Mouse (Mus musculus): ENCODE measurements around the gene Art5.

Art5 gene

DNA sequence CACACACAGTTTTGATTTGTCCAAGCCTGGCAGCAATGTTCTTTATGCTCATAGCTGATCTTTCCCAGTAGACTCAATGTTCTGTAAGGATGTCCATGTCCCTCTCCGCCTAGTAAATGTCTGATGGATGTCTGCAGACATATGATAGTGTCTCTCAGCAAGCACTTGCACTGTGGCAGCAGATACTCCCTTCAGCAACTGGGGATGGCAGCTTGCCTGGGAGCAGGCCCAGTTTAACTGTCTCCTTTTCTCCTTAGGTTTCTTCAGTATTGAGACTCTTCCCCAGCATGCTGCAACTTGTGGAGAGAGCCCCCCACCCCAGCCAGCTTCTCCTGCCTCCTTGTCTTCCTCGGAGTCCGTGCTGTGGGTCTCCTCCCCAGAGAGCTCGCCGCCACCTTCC, 27.5 kb downstream of the Art5 start:
- DNase-seq (ENCODE audit: low spot score in 2 of 2), result no peak

DNA sequence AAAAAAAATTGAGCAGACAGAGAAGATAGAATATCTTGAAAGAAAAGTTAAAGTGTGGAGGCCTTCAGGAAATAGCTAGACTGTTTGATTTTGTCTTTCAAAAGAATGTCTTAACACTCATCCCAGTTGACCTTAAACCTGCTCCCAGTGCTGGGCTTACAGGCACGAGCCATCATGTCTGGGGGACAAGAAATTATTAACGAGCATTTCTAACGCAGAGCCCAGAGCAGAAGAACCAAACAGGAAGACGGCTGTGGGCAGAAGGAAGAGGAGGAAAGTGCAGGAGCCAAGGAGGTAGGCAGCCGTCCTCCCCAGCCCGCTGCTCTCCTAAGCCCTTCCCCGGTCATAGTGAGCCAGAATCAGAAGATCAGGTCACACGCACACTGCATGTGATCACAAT, 29.0 kb downstream of the Art5 start:
- no peak for DNase-seq (ENCODE audit: low spot score in 2 of 2)

- DNase-seq (ENCODE audit: low spot score in 2 of 2), result peak in 1 of 2 experiments; percentile 27
Observed at GRCm38 (mm10) chr7:102078517-102078916, 30.8 kb downstream of the Art5 start.

DNA sequence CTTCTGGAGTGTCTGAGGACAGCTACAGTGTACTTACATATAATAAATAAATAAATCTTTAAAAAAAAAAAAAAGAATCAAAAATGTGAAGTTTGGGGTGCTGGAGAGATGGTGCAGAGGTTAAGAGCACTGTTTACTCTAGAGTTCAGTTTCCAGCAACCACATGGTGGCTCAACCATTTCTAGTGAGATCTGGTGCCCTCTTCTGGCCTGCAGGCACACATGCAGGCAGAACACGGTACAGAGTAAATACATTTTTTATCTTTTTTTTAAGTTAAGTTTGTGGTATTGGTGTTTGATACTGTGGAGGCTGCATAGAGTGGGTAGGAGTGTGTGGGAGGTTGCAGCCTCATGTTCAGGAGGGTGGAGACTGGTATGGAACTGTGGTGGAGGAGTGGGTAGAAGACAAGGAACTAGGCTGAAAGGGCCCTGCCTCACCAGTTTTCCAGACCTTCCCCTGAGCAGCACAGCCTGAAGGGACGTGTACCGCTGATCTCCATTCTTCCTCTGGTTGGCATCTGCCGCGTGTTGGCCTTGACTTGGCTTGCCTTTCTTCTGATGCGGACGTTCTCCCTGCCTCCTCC, 32.5 kb downstream of the Art5 start:
- peak in 1 of 2 experiments; percentile 55 for DNase-seq (ENCODE audit: low spot score in 2 of 2)

DNA sequence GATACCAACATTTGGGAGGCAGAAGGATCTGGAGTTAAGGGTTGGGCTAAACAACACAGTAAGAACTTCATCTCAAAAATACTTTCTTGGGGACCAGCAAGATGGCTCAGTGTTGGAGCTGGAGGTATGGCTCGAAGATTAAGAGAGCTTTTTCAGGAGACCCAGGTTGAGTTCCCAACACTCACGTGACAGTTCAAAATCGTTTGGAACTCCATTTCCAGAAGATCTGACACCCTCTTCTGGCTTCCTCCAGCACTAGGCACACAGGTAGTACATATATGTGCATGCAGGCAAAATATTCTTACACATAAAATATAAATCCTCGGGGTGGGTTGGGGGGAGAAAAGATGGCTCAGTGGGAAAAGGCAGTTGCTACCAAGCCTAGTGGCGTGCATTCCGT, 42.9 kb downstream of the Art5 start:
- DNase-seq (ENCODE audit: low spot score in 2 of 2), result no peak

DNA sequence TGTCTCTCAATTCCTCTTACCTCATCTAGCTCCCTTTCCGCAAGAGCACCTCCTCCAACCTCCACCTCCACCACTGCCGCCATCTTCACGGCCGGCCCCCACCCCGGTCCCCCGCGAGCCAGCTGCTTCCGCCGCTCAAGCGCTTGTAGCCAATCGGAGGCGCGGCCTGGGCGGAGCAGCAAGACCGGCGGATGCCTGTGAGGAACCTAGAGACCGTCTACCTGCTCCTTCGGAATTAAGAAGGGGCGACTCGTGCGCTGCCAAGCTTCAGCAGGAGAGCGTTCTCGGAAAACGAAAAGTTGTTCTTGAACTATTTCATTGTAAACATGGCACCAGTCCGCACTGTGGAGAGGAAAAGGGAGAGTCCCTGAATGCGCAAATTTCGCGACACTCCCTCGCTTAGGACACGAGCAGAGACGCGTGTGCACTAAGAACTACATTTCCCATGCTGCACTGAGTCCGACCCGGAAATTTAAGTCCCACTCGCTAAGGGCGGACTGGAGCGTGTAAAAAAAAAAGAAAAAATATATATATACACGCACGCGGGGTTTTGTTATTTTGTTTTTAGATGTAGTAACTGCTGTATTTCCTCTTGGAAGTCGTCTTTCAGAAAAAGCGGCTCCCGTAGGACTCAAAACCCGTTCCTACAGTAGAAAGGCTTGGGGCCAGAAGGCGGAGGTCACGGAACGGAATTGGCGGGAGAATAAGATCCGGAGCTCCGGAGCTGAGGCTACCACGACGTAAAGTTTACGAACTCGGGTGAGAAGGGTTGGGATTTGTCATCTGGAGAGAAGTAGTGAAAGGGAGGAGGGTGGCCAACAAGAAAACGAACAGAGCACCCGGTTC, 44.0 kb downstream of the Art5 start, which contains the start of the genes Rnf121, Xndc1 and Xntrpc:
TSS of gene Rnf121 (minus strand) at position 424 of the 846 bp plus-strand sequence.
TSS of gene Xndc1 (plus strand) at position 466 of the 846 bp plus-strand sequence.
TSS of gene Xntrpc (plus strand) at position 668 of the 846 bp plus-strand sequence.
- peak; percentile 88 to 91 for DNase-seq (ENCODE audit: low spot score in 2 of 2)

GRCm38 (mm10) chr7:102064655-102065045, 44.6 kb downstream of the Art5 start:
- peak in 1 of 2 experiments; percentile 11 for DNase-seq (ENCODE audit: low spot score in 2 of 2)

DNA sequence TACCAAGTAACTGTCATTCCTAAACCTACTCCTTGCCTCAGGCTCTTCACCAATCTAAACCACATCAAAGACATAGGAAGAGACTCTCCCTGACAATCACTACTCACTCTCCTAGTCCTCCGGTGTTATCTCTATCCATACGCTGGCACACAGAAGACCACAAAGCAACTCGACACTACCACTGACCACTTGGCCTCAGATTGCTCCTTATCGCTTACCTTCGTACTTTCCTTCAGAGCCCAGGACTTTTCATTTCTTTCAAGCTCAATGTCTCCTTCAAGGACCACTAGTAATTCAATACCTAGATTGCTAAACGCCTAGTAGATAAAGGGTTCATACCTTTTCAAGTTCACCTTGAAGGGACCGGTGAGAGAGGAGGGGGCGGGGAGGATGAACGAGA, 45.4 kb downstream of the Art5 start:
- DNase-seq (ENCODE audit: low spot score in 2 of 2), result no peak

GRCm38 (mm10) chr7:102062203-102062602, 47.1 kb downstream of the Art5 start:
- DNase-seq (ENCODE audit: low spot score in 2 of 2), result no peak

DNA sequence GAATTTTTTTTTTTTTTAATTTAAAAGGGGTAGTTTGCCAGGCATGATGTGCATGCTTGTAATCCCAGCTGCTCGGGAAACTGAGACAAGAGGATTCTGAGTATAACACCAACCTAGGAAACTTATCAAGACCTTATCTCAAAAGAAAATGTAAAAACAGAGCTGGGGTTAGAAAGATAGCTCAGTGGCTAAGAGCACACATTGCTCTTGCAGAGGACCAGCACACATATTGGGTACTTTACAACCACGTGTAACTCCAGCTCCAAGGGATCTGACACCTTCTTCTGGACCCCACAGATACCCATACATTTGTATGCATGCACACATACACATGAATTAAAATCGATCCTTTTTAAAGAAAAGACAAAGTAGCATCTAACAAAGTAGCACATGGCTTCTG, 47.9 kb downstream of the Art5 start:
- no peak for DNase-seq (ENCODE audit: low spot score in 2 of 2)

DNA sequence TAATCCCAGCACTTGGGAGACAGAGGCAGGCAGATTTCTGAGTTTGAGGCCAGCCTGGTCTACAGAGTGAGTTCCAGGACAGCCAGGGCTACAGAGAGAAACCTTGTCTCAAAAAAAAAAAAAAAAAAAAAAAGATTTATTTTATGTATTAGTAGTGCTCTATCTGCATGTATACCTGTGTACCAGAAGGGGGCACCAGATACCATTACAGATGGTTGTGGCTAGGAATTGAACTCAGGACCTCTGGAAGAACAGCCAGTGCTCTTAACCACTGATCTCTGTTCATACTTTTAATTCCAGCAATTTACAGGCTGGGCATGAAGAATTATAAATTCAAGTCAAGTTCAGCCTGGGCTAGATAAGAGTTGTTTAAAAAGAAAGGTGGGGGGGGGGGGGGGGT, 60.8 kb downstream of the Art5 start:
- peak in 1 of 2 experiments; percentile 18 for DNase-seq (ENCODE audit: low spot score in 2 of 2)
